Mouse (Mus musculus) forebrain, embryonic 14.5 days (tissue): Measurements from ENCODE around the gene Tbc1d16. TPM values are rescaled to one million over a fixed set of nuclear protein-coding genes. Genes with fewer than 3 reads are reported as not detected.
"Not testable (repeated sequence)": the region's sequence is repeated elsewhere in the genome, so short reads cannot be mapped to it uniquely, and the experiment has no call there.

Experiments
- ATAC-seq: fragments of 200-750 bp; cut with Nextera tagmentation; 2 replicates; pipeline ENCODE4 v1.8.0; 2017; ENCODE audit warnings: mild to moderate bottlenecking, moderate library complexity
- DNase-seq: peaks from one replicate; pipeline ENCODE4 v3.0.0-alpha.2; 2015; ENCODE audit warnings: low spot score
- H3K27ac ChIP-seq: fragments of 300-500 bp; sonication (generic); 2 replicates; pipeline ENCODE4 v1.5.1; 2014; ENCODE audit warnings: low read depth, mild to moderate bottlenecking, control low read depth, low read length, moderate library complexity
- H3K27me3 ChIP-seq: fragments of 300-500 bp; sonication (generic); replicated peaks from 2 replicates; pipeline ENCODE4 v1.6.1; 2014; ENCODE audit warnings: low read length, control low read depth, mixed read lengths; ENCODE audit not compliant: control insufficient read depth, insufficient read depth
- H3K36me3 ChIP-seq: fragments of 300-500 bp; sonication (generic); 2 replicates; pipeline ENCODE4 v1.6.1; 2014; ENCODE audit warnings: low read length, control low read depth; ENCODE audit not compliant: control insufficient read depth, insufficient read depth
- H3K4me1 ChIP-seq: fragments of 300-500 bp; sonication (generic); 2 replicates; pipeline ENCODE4 v1.6.1; 2014; ENCODE audit warnings: antibody characterized with exemption, low read length, control low read depth; ENCODE audit not compliant: control insufficient read depth, insufficient read depth
- H3K4me2 ChIP-seq: fragments of 300-500 bp; sonication (generic); 2 replicates; pipeline ENCODE4 v1.6.1; 2014; ENCODE audit warnings: mild to moderate bottlenecking, control low read depth, low read length
- H3K4me3 ChIP-seq: fragments of 300-500 bp; sonication (generic); 2 replicates; pipeline ENCODE4 v1.5.1; 2014; ENCODE audit warnings: low read depth, low read length, control low read depth
- H3K9ac ChIP-seq: fragments of 300-500 bp; sonication (generic); 2 replicates; pipeline ENCODE4 v1.6.1; 2014; ENCODE audit warnings: mild to moderate bottlenecking, low read length, control low read depth, moderate library complexity
- H3K9me3 ChIP-seq: fragments of 300-500 bp; sonication (generic); replicated peaks from 2 replicates; pipeline ENCODE4 v1.6.1; 2016; ENCODE audit warnings: low read length, control low read depth, mixed read lengths; ENCODE audit not compliant: control insufficient read depth
- WGBS: fragments of 180-500 bp; shearing (Covaris S2); extraction: QIAGEN DNeasy Blood & Tissue Kit; methylation state at CpG from one replicate; pipeline ENCODE4 v1.1.7; 2014; 5-methylcytosine and 5-hydroxymethylcytosine counted together
- polyA plus RNA-seq: library from polyadenylated mRNA; unstranded; fragments of >200 nt; fragmentation: Nextera tagmentation; extraction: Ambion mirVana; gene quantifications from 2 replicates; pipeline ENCODE4 v1.2.1, GENCODE M21; 2014

Gene Tbc1d16
- polyA plus RNA-seq, 1 experiment from 2014 or later = 24.6 TPM

- H3K4me1 ChIP-seq = no peaks in the 10 kb centered on the region
- H3K27me3 ChIP-seq = no peaks in the 10 kb centered on the region
- no peaks in the 10 kb centered on the region for H3K36me3 ChIP-seq
- 11% methylated on average over 7 of the region's 7 CpGs for WGBS
- H3K27ac ChIP-seq = no peak overlapping the region
- no peak overlapping the region for H3K4me3 ChIP-seq
- no peaks in the 10 kb centered on the region for H3K9me3 ChIP-seq
- no peak overlapping the region for H3K4me2 ChIP-seq
- no peak for DNase-seq
- no peak for ATAC-seq
- no peak overlapping the region for H3K9ac ChIP-seq
Measured at GRCm38 (mm10) chr11:119111345-119111744, 117.0 kb downstream of the Tbc1d16 start.

DNA sequence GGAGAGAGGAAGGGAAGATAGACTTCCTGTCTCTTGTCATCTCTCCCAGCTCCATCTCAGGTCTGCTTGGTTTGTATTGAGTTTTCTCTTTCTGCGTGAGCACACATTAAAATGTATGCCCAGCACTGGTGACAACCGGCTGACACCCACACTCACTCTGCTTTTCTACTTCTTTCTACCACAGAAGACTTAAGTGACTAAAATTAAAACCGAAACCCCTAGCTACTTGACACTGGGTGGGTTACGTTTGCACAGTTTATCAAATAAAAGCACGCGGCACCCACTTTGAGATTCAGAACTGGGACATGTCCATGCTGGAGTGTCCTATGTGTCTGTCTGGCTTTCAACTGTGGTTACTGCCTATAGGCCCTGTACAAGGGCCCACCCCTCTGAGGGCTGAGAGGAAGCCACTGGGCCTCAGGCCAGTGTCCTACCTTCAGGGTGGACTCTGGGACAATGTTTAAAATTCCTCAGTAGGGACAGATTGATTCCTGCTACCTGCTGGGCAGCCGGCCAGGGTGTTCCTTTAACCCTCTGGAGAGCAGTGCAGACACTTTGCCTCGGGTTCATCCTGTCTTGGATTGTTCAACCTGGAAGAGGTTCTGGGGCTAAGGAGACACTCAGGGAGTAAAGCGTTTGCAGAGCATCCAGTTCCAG lies 118.8 kb downstream of the Tbc1d16 start:
- DNase-seq = no peak
- H3K4me1 ChIP-seq = no peaks in the 10 kb centered on the region
- WGBS = 75% methylated on average over 9 of the region's 9 CpGs
- no peak overlapping the region for H3K9ac ChIP-seq
- H3K4me2 ChIP-seq = no peak overlapping the region
- no peak overlapping the region for H3K4me3 ChIP-seq
- no peak for ATAC-seq
- no peak overlapping the region for H3K27ac ChIP-seq
- no peaks in the 10 kb centered on the region for H3K27me3 ChIP-seq
- H3K9me3 ChIP-seq = no peaks in the 10 kb centered on the region
- no peaks in the 10 kb centered on the region for H3K36me3 ChIP-seq

- H3K9ac ChIP-seq = no peak overlapping the region
Measured at GRCm38 (mm10) chr11:119108573-119109263, 119.6 kb downstream of the Tbc1d16 start.

DNA sequence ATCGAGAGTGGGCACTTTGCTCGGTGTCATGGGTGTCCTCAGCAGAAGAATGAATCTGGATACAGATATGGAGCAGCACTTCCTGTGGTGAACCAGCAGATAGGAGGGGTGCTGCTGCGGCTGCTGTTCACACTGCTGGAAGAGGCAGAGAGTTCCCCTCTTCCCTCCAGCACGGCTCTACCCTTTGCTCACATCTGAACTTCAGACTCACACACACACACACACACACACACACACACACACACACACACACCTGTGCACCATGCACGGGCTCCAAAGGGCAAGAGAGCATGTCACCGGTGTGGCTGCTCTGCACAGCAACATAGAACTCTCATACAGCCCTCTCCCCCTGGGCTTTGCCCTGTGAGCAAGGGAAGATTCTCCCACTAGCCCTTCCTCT lies 122.0 kb downstream of the Tbc1d16 start:
- no peak overlapping the region for H3K27ac ChIP-seq
- DNase-seq (no peak), ATAC-seq (no peak)
- H3K27me3 ChIP-seq = no peaks in the 10 kb centered on the region
- no peaks in the 10 kb centered on the region for H3K4me1 ChIP-seq
- no peaks in the 10 kb centered on the region for H3K9me3 ChIP-seq
- H3K4me2 ChIP-seq = no peak overlapping the region
- no peak overlapping the region for H3K4me3 ChIP-seq
- no peak overlapping the region for H3K9ac ChIP-seq
- WGBS = 77% methylated on average over 6 of the region's 6 CpGs
- no peaks in the 10 kb centered on the region for H3K36me3 ChIP-seq

More at GRCm38 (mm10) chr11:119108573-119109263, 119.6 kb downstream of the Tbc1d16 start:
- ATAC-seq = no peak
- DNase-seq = no peak
- no peaks in the 10 kb centered on the region for H3K9me3 ChIP-seq
- no peaks in the 10 kb centered on the region for H3K27me3 ChIP-seq
- no peaks in the 10 kb centered on the region for H3K4me1 ChIP-seq
- 79% methylated on average over 10 of the region's 10 CpGs for WGBS
- no peaks in the 10 kb centered on the region for H3K36me3 ChIP-seq
- H3K27ac ChIP-seq = no peak overlapping the region
- H3K4me2 ChIP-seq = no peak overlapping the region
- H3K4me3 ChIP-seq = no peak overlapping the region

GRCm38 (mm10) chr11:119105748-119106147 lies 122.6 kb downstream of the Tbc1d16 start:
- Histone ChIP-seq H3K4me1 (no peaks in the 10 kb centered on the region), H3K27ac (no peak overlapping the region), H3K36me3 (no peaks in the 10 kb centered on the region), H3K27me3 (no peaks in the 10 kb centered on the region), H3K9ac (no peak overlapping the region), H3K4me3 (no peak overlapping the region), H3K9me3 (no peaks in the 10 kb centered on the region), H3K4me2 (no peak overlapping the region)
- DNase-seq (no peak), ATAC-seq (no peak)
- 54% methylated on average over 8 of the region's 8 CpGs for WGBS

DNA sequence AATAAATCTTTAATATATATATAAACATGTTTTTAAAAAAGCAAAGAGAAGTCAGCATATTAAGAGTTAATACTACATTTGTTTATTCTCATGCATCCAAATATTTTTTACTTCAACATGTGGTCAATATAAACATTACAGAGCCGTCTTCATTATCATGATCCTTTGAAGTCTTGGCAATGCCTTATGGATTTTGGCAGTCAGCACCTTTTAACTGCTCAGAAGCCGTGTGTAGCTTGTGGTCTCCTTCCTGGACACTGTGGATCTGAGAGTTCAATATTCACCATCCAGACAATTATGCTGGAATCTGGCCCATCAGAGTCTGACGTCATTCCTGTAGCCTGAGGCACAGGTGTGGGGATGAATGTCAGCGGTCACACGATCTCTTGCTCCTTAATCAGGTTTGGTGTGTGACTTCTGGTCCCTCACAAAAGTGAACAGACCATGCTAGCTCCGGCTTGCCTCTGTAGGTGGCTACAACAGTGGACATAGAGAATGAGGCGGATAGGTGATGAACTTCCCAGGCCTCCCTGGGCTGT lies 123.2 kb downstream of the Tbc1d16 start:
- Histone ChIP-seq H3K9me3 (no peaks in the 10 kb centered on the region), H3K36me3 (no peaks in the 10 kb centered on the region), H3K27ac (no peak overlapping the region), H3K9ac (no peak overlapping the region), H3K4me2 (no peak overlapping the region), H3K27me3 (no peaks in the 10 kb centered on the region), H3K4me1 (no peaks in the 10 kb centered on the region), H3K4me3 (no peak overlapping the region)
- WGBS = 75% methylated on average over 7 of the region's 7 CpGs
- DNase-seq (no peak), ATAC-seq (no peak)

- Histone ChIP-seq H3K4me1 (no peaks in the 10 kb centered on the region), H3K4me3 (no peak overlapping the region), H3K36me3 (no peaks in the 10 kb centered on the region), H3K27me3 (no peaks in the 10 kb centered on the region), H3K9ac (no peak overlapping the region), H3K9me3 (no peaks in the 10 kb centered on the region), H3K27ac (no peak overlapping the region), H3K4me2 (no peak overlapping the region)
- DNase-seq (no peak), ATAC-seq (no peak)
- WGBS = 88% methylated on average over 3 of the region's 3 CpGs
Measured at GRCm38 (mm10) chr11:119103991-119104390, 124.3 kb downstream of the Tbc1d16 start.

DNA sequence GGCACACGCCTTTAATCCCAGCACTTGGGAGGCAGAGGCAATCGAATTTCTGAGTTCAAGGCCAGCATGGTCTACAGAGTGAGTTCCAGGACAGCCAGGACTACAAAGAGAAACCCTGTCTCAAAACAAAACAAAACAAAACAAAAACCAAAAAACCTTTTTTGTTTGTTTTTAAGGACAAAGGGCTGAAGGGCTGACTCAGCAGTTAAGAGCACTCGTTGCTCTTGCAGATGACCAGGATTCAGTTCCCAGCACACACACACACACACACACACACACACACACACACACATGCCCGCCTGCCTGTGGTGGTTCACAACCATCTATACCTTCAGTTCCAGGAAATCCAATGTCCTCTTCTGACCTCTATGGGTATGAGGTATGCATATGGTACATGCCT lies 127.9 kb downstream of the Tbc1d16 start:
- ATAC-seq, H3K27me3 ChIP-seq, H3K9ac ChIP-seq: not testable (repeated sequence)

GRCm38 (mm10) chr11:119098202-119098601 lies 130.1 kb downstream of the Tbc1d16 start:
- Histone ChIP-seq H3K9ac (no peak overlapping the region), H3K4me3 (no peak overlapping the region), H3K27me3 (no peaks in the 10 kb centered on the region), H3K9me3 (no peaks in the 10 kb centered on the region), H3K36me3 (no peaks in the 10 kb centered on the region), H3K4me2 (no peak overlapping the region), H3K27ac (no peak overlapping the region), H3K4me1 (no peaks in the 10 kb centered on the region)
- DNase-seq (no peak), ATAC-seq (no peak)
- 75% methylated on average over 4 of the region's 4 CpGs for WGBS

More for the DNA sequence above, 127.9 kb downstream of the Tbc1d16 start:
- H3K4me3 ChIP-seq, DNase-seq, H3K36me3 ChIP-seq, H3K4me1 ChIP-seq, H3K9me3 ChIP-seq, H3K27ac ChIP-seq, H3K4me2 ChIP-seq: not testable (repeated sequence)
- WGBS = 68% methylated on average over 4 of the region's 4 CpGs
